Mouse (Mus musculus): ENCODE data around the gene 4930550C14Rik. TPM values are rescaled to one million over a fixed set of nuclear protein-coding genes. Genes with fewer than 3 reads are reported as not detected.

Gene 4930550C14Rik
- total and polyA plus RNA-seq, 2 experiments from 2014 or later, result 0.49 TPM; not detected in 1

- WGBS, result 74% methylated on average over 2 of the region's 2 CpGs
- H3K4me3 ChIP-seq (ENCODE audit: low read depth, low read length), result no peak overlapping the region
- H3K9me3 ChIP-seq (ENCODE audit: low read length), result no peaks in the 10 kb centered on the region
- no peaks in the 10 kb centered on the region for H3K36me3 ChIP-seq (ENCODE audit: insufficient read depth, low read length)
- no peak for ATAC-seq (ENCODE audit: low FRiP score)
- H3K4me2 ChIP-seq (ENCODE audit: low read depth, low read length, poor library complexity, severe bottlenecking), result no peak overlapping the region
- no peak for DNase-seq (ENCODE audit: low spot score)
- TF ChIP-seq CTCF (IDR thresholded peaks at IDR 0.05), result no peak
- no peak overlapping the region for H3K9ac ChIP-seq (replicated peaks; ENCODE audit: low read length, poor library complexity, severe bottlenecking)
- H3K4me1 ChIP-seq (ENCODE audit: insufficient read depth, low read length), result no peaks in the 10 kb centered on the region
- H3K27me3 ChIP-seq (ENCODE audit: insufficient read depth, low read length), result no peaks in the 10 kb centered on the region
- H3K27ac ChIP-seq (ENCODE audit: low read depth, low read length), result no peak overlapping the region
Observed at GRCm38 (mm10) chr9:53387431-53387830, 14.7 kb upstream of the 4930550C14Rik start.

- Histone ChIP-seq H3K9ac (replicated peaks; ENCODE audit: low read length, poor library complexity, severe bottlenecking) (no peak overlapping the region), H3K4me3 (ENCODE audit: low read depth, low read length) (no peak overlapping the region), H3K9me3 (ENCODE audit: low read length) (no peaks in the 10 kb centered on the region), H3K27ac (ENCODE audit: low read depth, low read length) (no peak overlapping the region), H3K27me3 (ENCODE audit: insufficient read depth, low read length) (no peaks in the 10 kb centered on the region), H3K36me3 (ENCODE audit: insufficient read depth, low read length) (no peaks in the 10 kb centered on the region), H3K4me2 (ENCODE audit: low read depth, low read length, poor library complexity, severe bottlenecking) (no peak overlapping the region), H3K4me1 (ENCODE audit: insufficient read depth, low read length) (no peaks in the 10 kb centered on the region)
- DNase-seq (ENCODE audit: low spot score) (no peak), ATAC-seq (ENCODE audit: low FRiP score) (no peak)
- 73% methylated on average over 3 of the region's 3 CpGs for WGBS
- no peak for TF ChIP-seq CTCF (IDR thresholded peaks at IDR 0.05)
Observed at GRCm38 (mm10) chr9:53389109-53389508, 13.0 kb upstream of the 4930550C14Rik start.

GRCm38 (mm10) chr9:53390136-53390535 lies 12.0 kb upstream of the 4930550C14Rik start:
- Histone ChIP-seq H3K9ac (replicated peaks; ENCODE audit: low read length, poor library complexity, severe bottlenecking) (no peak overlapping the region), H3K27ac (ENCODE audit: low read depth, low read length) (no peak overlapping the region), H3K36me3 (ENCODE audit: insufficient read depth, low read length) (no peaks in the 10 kb centered on the region), H3K4me2 (ENCODE audit: low read depth, low read length, poor library complexity, severe bottlenecking) (no peak overlapping the region), H3K9me3 (ENCODE audit: low read length) (no peaks in the 10 kb centered on the region), H3K4me3 (ENCODE audit: low read depth, low read length) (no peak overlapping the region), H3K4me1 (ENCODE audit: insufficient read depth, low read length) (no peaks in the 10 kb centered on the region), H3K27me3 (ENCODE audit: insufficient read depth, low read length) (no peaks in the 10 kb centered on the region)
- no peak for TF ChIP-seq CTCF (IDR thresholded peaks at IDR 0.05)
- DNase-seq (ENCODE audit: low spot score) (no peak), ATAC-seq (ENCODE audit: low FRiP score) (no peak)
- WGBS, result 81% methylated on average over 7 of the region's 7 CpGs

GRCm38 (mm10) chr9:53397685-53398387 lies 4.3 kb upstream of the 4930550C14Rik start:
- Histone ChIP-seq H3K9me3 (ENCODE audit: low read length) (no peaks in the 10 kb centered on the region), H3K27me3 (ENCODE audit: insufficient read depth, low read length) (no peaks in the 10 kb centered on the region), H3K9ac (replicated peaks; ENCODE audit: low read length, poor library complexity, severe bottlenecking) (no peak overlapping the region), H3K4me2 (ENCODE audit: low read depth, low read length, poor library complexity, severe bottlenecking) (no peak overlapping the region), H3K4me3 (ENCODE audit: low read depth, low read length) (no peak overlapping the region), H3K27ac (ENCODE audit: low read depth, low read length) (no peak overlapping the region), H3K4me1 (ENCODE audit: insufficient read depth, low read length) (no peaks in the 10 kb centered on the region), H3K36me3 (ENCODE audit: insufficient read depth, low read length) (no peaks in the 10 kb centered on the region)
- DNase-seq (ENCODE audit: low spot score), result no peak
- no peak for TF ChIP-seq CTCF (IDR thresholded peaks at IDR 0.05)
- 87% methylated on average over 13 of the region's 13 CpGs for WGBS
- no peak for ATAC-seq (ENCODE audit: low FRiP score)

GRCm38 (mm10) chr9:53398388-53398700 lies 3.8 kb upstream of the 4930550C14Rik start:
- H3K27ac ChIP-seq (ENCODE audit: low read depth, low read length), result no peak overlapping the region
- WGBS, result 16% methylated on average over 5 of the region's 5 CpGs
- ATAC-seq (ENCODE audit: low FRiP score) (no peak), DNase-seq (ENCODE audit: low spot score) (peak; percentile 40)
- no peaks in the 10 kb centered on the region for H3K36me3 ChIP-seq (ENCODE audit: insufficient read depth, low read length)
- H3K9me3 ChIP-seq (ENCODE audit: low read length), result no peaks in the 10 kb centered on the region
- no peak overlapping the region for H3K4me3 ChIP-seq (ENCODE audit: low read depth, low read length)
- TF ChIP-seq CTCF (IDR thresholded peaks at IDR 0.05), result peak; percentile 66
- H3K4me2 ChIP-seq (ENCODE audit: low read depth, low read length, poor library complexity, severe bottlenecking), result no peak overlapping the region
- no peak overlapping the region for H3K9ac ChIP-seq (replicated peaks; ENCODE audit: low read length, poor library complexity, severe bottlenecking)
- H3K27me3 ChIP-seq (ENCODE audit: insufficient read depth, low read length), result no peaks in the 10 kb centered on the region
- no peaks in the 10 kb centered on the region for H3K4me1 ChIP-seq (ENCODE audit: insufficient read depth, low read length)

GRCm38 (mm10) chr9:53399537-53399936 lies 2.6 kb upstream of the 4930550C14Rik start:
- WGBS, result 92% methylated on average over 8 of the region's 8 CpGs

More at GRCm38 (mm10) chr9:53399537-53399936, 2.6 kb upstream of the 4930550C14Rik start:
- Histone ChIP-seq H3K4me1 (ENCODE audit: insufficient read depth, low read length) (no peaks in the 10 kb centered on the region), H3K36me3 (ENCODE audit: insufficient read depth, low read length) (no peaks in the 10 kb centered on the region), H3K9ac (replicated peaks; ENCODE audit: low read length, poor library complexity, severe bottlenecking) (no peak overlapping the region), H3K27ac (ENCODE audit: low read depth, low read length) (no peak overlapping the region), H3K9me3 (ENCODE audit: low read length) (no peaks in the 10 kb centered on the region), H3K4me2 (ENCODE audit: low read depth, low read length, poor library complexity, severe bottlenecking) (no peak overlapping the region), H3K27me3 (ENCODE audit: insufficient read depth, low read length) (no peaks in the 10 kb centered on the region), H3K4me3 (ENCODE audit: low read depth, low read length) (no peak overlapping the region)
- DNase-seq (ENCODE audit: low spot score) (no peak), ATAC-seq (ENCODE audit: low FRiP score) (no peak)
- no peak for TF ChIP-seq CTCF (IDR thresholded peaks at IDR 0.05)

Measured in midbrain, postnatal 0 days (tissue).